Mouse (Mus musculus): Measurements from ENCODE around the gene Pdcd1lg2. TPM values are rescaled to one million over a fixed set of nuclear protein-coding genes. Genes with fewer than 3 reads are reported as not detected.
"Not testable (repeated sequence)": the region's sequence is repeated elsewhere in the genome, so short reads cannot be mapped to it uniquely, and the experiment has no call there.

Pdcd1lg2 gene
- total RNA-seq, 2 experiments from 2014 or later = not detected

DNA sequence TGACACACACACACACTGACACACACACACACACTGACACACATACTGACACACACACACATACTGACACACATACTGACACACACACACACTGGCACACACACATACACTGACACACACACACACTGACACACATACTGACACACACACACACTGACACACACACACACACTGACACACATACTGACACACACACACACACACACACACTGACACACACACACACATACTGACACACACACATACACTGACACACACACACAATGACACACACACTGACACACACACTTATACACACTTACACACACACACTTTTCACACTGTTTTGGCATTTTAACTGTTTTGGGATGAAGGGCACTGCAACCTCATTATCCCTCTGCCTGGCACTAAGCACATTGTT is 4.2 kb downstream of the Pdcd1lg2 start:
- intact Hi-C loops (cut with DNase I; ENCODE audit: low total_unique reads) = not testable (repeated sequence)

DNA sequence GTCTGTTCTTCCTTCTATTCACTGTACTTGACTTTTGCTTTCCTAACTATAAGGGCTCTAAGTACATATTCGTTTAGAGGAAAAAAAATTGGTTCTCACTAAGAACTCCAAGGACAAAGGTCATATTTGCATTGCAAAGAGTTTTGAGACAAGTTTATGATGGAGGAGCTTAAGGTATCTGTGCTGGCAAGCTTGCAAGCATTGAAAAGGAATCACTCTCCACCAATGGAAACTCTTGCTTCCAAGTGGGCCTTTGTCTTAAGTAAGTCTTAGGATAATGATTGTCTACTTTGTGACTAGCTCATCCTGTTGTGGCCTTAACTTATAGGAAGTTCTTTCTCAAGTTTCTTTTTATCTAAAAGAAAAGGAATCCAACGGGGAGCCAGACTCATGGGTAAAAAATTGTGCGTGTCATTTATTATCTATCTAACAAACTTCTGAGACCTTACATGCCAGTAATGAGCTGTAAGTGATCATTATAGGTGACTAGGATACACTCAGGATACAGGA is 5.7 kb downstream of the Pdcd1lg2 start:
- no peak for DNase-seq
- intact Hi-C loops (cut with DNase I; ENCODE audit: low total_unique reads) = no loop called here

More for the DNA sequence above, 4.2 kb downstream of the Pdcd1lg2 start:
- not testable (repeated sequence) for DNase-seq

DNA sequence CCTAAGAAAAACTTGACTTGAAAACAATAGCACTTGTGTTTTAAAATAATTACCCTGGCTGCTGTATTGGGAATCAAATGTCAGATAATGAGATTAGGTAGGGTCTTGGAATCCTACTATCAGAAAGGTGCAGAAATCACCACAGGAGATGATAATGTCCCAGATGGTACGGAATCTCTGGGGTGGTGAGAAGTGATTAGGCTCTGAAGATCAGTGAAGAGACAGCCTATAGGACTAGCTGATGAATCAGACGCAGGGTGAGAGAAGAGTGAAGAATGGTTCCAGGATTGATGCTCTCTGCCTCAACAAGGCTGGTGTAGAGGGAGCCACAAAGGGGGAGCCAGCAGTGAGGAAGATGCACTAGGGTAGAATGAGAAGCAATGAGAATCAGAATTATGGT is 6.5 kb downstream of the Pdcd1lg2 start:
- DNase-seq = no peak
- intact Hi-C loops (cut with DNase I; ENCODE audit: low total_unique reads) = no loop called here

DNA sequence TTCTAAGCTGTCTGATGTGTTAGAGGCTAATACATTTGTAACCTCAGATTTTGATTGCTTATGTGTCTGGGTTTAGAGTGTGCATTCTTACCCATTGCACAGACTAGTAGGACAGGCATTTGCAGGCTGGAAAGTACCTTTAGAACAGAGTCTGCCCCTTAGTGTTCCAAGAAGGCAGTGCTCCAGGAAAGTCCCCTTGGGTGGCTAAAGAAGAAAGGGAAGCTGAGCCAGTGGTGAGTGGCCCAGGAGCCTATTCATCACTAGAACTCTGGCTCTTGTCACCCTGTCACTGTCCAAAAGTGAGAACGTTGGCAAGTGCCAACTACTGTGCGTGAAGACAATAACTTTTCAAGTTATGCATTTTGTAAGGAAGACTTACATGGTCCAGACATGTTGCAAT is 7.2 kb downstream of the Pdcd1lg2 start:
- no peak for DNase-seq
- intact Hi-C loops (cut with DNase I; ENCODE audit: low total_unique reads) = no loop called here

DNA sequence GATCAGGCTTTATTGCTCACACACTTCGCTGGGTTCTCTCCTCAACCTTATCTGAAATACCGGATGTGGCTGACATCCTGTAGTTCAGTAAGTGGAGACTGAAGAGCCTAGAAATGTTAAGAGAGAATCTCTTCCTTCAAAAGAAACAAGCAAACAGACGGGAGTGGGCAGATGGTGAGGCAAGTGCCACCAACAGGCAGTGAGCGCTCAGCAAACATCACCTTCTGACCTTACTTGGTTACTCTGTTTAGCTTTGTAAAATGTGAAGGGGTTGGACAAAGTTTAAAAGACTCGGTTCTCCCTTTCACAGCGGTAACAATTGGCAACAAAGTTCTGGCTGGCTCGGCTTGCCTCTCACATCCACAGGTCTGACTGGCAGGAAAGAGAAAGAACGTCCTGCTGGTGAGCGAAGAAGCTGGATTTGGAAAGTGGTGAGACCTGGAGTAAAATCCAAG is 8.0 kb downstream of the Pdcd1lg2 start:
- intact Hi-C loops (cut with DNase I; ENCODE audit: low total_unique reads) = no loop called here

DNA sequence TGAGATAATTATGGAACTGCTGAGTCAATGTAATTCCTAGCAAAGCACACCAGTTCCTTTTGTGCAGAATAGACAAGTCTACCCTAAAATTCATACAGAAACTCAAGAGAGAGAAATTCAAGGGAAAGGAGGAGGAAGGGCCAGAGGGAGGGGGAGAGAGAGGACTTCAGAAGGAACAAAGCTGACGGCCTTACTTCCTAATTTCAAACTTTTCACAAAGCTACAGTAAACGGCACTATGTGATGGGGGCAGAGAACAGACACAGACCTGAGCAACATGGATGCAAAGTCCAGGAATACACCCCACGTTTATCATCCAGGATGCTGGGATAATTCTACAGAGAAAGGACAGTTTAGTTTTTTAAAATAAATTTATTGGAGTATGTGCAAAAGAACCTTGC is 8.8 kb downstream of the Pdcd1lg2 start:
- no peak for DNase-seq
- intact Hi-C loops (cut with DNase I; ENCODE audit: low total_unique reads) = no loop called here

More for the DNA sequence above, 8.0 kb downstream of the Pdcd1lg2 start:
- no peak for DNase-seq

DNA sequence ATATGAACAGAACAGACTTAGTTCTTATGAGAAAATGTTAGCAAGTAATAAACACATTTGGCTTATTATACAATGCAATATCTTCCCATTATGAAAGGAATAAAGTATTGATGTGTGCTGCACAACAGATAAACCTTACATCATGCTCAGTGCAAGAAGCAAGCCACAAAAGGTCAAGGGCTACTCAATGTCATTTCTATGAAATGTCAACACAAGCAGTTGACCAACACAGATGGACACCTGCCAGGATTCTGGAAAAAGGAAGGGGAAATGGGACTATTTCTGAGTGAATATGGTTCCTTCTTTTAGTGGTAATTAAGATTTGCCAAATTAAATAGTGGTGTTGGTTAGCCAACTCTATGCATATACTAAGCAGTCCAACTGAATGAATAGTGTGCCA is 9.2 kb downstream of the Pdcd1lg2 start:
- DNase-seq = no peak
- intact Hi-C loops (cut with DNase I; ENCODE audit: low total_unique reads) = no loop called here

DNA sequence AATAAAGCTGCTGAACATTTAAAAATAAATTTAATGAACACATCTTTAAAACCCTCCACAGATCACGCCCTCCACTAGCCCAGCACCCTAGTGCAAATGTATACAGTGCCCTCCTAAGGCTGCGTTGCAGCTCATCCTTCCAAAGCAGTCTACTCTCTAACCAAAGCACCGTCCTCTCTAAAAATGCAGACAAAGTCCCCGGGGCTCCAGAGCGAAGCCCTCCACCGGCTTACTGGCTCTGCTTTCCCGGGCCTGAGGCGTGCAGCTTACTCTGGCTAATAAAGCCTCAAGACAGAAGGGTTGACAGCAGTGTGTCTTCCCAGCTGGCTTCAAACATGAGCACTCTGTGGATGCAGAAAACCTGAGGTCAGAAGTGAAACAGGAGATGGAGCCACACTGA is 9.7 kb downstream of the Pdcd1lg2 start:
- intact Hi-C loops (cut with DNase I; ENCODE audit: low total_unique reads) = no loop called here
- no peak for DNase-seq

DNA sequence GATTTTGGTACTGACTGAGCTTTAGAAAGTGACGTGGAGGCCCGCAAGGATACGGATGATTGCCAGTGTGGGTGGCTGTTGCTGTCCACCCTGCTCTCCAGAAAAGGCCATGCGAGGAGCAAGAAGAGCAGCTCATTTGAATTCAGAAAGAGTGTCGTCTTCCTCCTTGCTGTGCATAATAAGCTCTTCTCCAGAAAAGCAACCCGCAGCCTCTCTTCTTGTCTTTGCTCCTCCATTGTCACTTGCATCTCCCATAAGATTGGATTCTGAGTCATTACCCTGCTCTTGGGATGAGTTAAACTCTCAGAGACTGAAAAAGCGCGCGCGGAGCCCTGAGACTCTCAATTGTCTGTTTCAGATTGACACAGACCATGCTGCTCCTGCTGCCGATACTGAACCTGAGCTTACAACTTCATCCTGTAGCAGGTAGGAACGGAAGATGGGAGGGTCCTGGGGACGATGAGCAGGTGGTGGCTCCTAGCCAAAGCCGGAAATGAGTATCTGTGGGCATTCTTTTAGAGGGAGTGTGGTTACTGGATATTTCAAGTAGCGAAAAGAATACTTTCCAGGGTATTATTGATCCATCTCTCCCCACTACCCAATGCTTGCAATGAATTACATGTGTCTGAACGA is 11.4 kb downstream of the Pdcd1lg2 start:
- no peak for DNase-seq
- intact Hi-C loops (cut with DNase I; ENCODE audit: low total_unique reads) = no loop called here

DNA sequence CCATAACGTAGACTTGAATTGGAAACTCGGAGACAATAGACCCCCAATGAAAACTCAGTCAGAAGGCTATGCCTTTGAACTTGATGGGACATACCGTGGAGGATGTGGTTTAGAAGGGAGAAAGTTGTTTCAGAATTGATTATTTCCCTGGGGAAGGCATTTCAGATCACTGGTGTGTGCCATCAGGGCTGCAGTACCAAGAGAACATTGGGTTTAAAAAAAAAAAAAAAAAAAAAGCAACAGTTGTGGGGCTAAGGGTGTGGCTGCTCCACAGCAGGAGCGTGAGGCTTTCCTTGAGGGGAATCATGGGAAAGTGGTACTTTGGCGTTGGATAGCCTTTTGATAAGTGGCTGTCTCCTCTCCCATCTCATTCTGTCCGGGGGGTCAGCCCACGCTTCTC is 12.1 kb downstream of the Pdcd1lg2 start:
- no peak for DNase-seq
- intact Hi-C loops (cut with DNase I; ENCODE audit: low total_unique reads) = no loop called here

DNA sequence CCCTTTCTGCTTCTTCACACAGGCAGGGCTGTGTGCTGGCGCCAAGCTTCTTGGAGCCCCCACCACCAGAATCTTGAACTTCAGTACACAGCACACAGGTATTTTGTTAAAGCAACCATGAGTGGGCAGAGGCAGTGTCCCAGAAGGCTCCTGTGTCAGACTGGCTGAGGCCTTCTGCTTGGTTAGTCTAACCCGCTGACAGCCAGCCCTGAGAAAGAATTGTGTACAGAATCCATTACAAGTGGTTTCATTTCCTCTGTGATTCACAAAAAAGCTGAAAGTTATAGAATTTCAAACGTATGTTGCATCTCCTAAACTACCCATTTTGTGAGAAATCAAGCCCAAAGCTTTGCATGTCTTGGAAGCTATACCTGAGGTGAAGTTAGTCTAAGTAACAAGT is 19.8 kb downstream of the Pdcd1lg2 start:
- DNase-seq = no peak
- intact Hi-C loops (cut with DNase I; ENCODE audit: low total_unique reads) = no loop called here

DNA sequence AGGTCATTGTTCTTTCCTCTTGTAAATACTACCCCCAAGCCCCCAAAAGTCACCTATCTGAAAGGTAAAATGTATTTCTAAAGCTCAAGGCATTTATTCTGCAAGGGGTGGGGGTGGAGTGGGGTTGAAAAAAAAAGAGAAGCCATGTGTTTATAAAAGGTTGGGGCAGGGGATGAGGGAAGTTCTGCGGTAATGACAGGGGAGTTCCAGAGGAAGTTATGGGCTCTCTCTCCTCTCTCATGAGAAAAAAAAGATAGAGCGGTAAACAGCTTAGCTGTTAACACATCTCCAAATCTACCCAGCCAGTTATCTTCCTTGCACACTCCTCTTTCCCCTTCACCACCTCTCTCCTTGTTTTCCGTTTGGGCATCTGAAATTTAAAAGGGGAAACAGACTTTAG is 20.2 kb downstream of the Pdcd1lg2 start:
- intact Hi-C loops (cut with DNase I; ENCODE audit: low total_unique reads) = no loop called here
- DNase-seq = no peak

DNA sequence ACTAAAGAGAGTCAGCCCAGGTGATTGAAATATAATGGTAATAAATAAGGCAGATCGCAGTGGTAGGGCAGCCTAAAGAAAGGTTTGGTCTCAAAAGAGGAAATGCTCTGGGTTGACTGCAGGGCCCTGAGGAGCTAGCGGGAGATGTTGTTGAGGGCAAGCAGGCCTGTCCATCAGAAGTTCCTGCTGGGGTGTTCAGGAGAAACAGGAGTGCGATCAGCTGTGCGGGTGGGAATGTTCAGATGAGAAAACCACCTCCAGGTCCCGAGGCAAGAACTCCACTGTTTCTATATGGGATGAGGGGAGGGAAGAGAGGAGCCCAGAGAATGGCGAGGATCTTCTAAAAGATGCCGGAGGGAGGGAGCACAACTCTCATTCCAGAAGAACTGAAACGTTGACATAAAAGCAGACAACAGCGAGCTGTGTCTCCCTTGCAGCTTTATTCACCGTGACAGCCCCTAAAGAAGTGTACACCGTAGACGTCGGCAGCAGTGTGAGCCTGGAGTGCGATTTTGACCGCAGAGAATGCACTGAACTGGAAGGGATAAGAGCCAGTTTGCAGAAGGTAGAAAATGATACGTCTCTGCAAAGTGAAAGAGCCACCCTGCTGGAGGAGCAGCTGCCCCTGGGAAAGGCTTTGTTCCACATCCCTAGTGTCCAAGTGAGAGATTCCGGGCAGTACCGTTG is 26.2 kb downstream of the Pdcd1lg2 start:
- intact Hi-C loops (cut with DNase I; ENCODE audit: low total_unique reads) = no loop called here
- no peak for DNase-seq

DNA sequence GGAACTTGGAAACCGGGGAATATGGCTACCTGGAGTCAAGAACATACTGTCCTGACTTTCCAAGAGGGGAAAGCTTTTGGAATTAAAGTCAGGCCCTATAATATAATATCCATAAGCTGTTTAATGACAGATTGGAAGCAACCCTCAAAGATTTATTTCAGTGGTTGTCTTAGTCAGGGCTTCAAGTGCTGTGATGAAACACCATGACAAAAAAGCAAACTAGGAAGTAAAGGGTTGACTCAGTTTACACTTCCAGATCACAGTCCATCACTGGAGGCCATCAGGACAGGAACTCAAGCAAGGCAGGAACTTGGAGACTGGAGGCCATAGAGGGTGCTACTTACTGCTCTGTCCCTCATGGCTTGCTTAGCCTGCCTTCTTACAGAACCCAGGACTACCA is 27.1 kb downstream of the Pdcd1lg2 start:
- intact Hi-C loops (cut with DNase I; ENCODE audit: low total_unique reads) = no loop called here
- DNase-seq = no peak

DNA sequence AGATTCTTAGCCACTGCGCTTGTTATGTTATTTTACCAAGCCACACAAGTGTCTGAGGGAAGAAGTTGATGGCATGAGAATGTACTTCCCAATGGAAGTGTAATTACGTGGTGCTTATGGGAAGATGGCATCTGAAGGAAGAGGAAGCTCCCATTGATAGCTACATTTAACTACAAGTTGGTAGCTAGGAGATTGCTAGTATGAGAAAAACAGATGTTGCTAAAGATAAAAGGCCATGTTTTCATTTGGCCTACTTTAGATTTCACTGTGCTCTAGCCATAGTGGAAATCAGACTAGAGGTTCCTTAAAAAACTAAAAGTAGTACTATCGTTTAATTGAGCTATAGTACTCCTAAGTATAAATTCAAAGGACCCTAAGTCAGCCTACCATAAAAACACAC is 28.5 kb downstream of the Pdcd1lg2 start:
- intact Hi-C loops (cut with DNase I; ENCODE audit: low total_unique reads) = no loop called here
- DNase-seq = no peak

DNA sequence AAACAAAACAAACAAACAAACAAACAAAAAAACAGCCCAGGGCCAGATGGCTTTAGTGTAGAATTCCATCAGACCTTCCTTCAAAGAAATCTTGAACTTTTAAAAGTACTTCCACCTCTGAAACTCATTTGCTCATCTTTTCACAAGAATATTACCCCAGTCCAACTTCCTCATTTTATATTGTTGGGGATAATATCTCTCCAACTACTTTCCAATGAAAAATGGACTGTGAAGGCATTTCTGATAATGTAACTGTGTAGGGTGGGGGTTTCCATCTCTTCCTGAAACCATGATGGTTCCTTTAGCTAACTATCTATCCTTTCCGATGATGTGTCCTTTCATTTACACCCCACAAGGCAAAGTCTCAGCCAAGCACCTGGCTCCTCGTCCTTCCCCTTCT is 31.8 kb downstream of the Pdcd1lg2 start:
- intact Hi-C loops (cut with DNase I; ENCODE audit: low total_unique reads) = no loop called here
- DNase-seq = no peak

DNA sequence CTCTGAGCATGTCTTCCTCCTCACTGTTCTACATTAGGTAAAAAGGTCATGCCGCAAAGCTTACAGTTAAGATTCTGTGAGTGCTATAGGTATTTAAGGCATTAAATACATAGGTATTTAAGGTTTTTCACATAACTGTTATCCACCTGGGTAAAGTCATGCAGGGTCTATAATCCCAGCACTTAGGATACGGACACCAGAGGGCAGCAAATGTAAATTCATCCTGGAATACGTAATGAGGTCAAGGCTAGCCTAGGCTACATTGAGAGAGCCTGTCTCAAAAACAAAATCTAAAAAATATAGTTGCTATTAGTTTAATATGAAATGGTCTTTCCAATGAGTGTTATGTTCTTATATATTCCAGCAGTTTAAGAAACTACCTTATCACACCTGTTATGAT is 33.6 kb downstream of the Pdcd1lg2 start:
- intact Hi-C loops (cut with DNase I; ENCODE audit: low total_unique reads) = no loop called here
- DNase-seq = no peak

DNA sequence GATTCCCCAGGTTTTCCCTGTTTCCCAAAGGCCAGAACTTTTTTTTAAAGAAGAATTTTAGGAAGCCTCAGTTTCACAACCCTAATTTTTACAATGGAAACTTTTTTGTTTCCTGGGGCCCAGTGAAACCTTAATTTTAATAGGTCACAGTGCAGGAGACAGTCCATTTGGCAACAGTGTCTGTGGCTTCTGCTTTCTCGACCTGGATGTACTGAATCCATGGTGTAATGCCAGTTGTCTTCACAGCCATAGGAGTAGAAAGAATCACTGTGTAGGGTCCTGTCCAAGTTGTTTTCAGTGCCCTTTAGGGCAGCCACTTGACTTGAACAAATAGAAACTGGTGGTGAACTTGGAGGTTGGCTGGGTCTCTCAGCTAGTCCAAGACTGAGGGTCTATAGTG is 37.7 kb downstream of the Pdcd1lg2 start:
- DNase-seq = no peak
- intact Hi-C loops (cut with DNase I; ENCODE audit: low total_unique reads) = no loop called here

DNA sequence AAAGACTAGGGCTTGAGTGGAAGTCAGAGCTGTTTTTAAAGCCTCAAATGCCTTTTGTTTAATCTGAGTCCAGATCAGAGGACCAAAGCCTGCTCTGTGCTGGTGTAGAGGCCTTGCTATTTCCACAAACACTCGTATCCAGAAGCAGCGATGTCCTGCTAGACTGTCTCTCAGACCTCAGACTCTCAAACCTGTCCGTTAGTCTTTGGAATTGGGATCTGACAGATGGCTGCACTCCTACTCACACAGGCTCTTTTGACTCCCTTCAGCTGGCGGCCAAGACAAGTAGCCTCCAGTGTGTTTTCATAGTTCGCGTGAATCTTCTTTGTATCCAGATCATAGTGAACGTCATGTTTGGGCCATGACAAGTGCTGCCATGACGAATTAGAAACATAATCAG is 39.7 kb downstream of the Pdcd1lg2 start:
- DNase-seq = no peak
- intact Hi-C loops (cut with DNase I; ENCODE audit: low total_unique reads) = no loop called here

DNA sequence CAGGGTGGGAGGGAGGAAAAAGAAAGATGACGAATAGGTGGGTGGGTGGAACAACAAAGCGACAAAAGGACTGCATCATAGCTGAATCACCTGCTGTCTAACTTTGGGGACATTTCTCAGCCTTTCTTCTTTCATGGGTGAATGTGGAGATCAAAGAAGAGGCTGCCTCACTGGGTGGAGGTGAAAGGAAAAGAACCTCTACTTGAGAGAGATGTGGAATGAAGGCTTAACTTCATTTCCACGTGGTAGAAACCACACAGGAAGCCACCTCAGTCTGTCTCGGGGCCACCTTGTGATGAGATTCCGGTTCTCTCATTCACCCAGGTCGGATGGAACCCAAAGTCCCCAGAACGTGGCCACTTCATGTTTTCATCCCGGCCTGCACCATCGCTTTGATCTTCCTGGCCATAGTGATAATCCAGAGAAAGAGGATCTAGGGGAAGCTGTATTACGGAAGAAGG is 43.5 kb downstream of the Pdcd1lg2 start:
- intact Hi-C loops (cut with DNase I; ENCODE audit: low total_unique reads) = no loop called here
- no peak for DNase-seq

DNA sequence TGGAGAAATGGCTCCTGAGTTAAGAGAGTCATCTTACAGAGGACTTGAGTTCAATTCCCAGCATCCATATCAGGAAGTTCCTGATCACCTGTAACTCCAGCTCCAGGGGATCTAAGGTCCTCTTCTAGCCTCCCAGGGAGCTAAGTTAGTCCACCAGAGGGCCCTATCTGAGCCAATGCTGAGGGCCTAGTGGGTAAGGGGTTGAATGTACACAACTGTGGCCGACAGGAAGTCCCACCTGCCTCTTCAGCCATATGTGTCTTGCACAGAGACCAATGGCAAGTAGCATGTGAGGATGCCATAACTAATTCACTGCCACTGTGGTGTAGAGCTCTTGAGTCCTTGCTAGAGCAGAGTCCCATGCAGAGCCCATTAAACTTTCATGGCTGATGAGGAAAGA is 44.4 kb downstream of the Pdcd1lg2 start:
- DNase-seq = no peak
- intact Hi-C loops (cut with DNase I; ENCODE audit: low total_unique reads) = no loop called here
